Mouse (Mus musculus) gastrocnemius, postnatal 4 days (tissue): ENCODE data around the gene Poc1a. TPM values are rescaled to one million over a fixed set of nuclear protein-coding genes. Genes with fewer than 3 reads are reported as not detected.

Experiments
- DNase-seq, 2 experiments: peaks; one replicate each; pipeline ENCODE4 v3.0.0; 2021 to 2022; ENCODE audit warnings: low spot score in 2 of 2, mixed read lengths in 2 of 2
- total RNA-seq, 2 experiments: library from RNA; stranded (reverse); gene quantifications; 2 replicates each; pipeline ENCODE4 v1.2.3; 2021

Poc1a gene
- total RNA-seq, 2 experiments from 2014 or later, result 5.4 to 5.8 TPM

GRCm38 (mm10) chr9:106300176-106300803 lies 19.4 kb downstream of the Poc1a start:
- DNase-seq, result no peak

- no peak for DNase-seq
Measured at GRCm38 (mm10) chr9:106300949-106301348, 20.1 kb downstream of the Poc1a start.

GRCm38 (mm10) chr9:106301446-106302080 lies 20.7 kb downstream of the Poc1a start:
- DNase-seq, result no peak

- no peak for DNase-seq
Measured at GRCm38 (mm10) chr9:106302446-106303150, 21.7 kb downstream of the Poc1a start.

- no peak for DNase-seq
Measured at GRCm38 (mm10) chr9:106303460-106303960, 22.6 kb downstream of the Poc1a start.

- DNase-seq, result no peak
Measured at GRCm38 (mm10) chr9:106305228-106305627, 24.4 kb downstream of the Poc1a start.

- DNase-seq, result peak; percentile 60 to 74
Measured at GRCm38 (mm10) chr9:106306662-106307351, 25.9 kb downstream of the Poc1a start.

- DNase-seq, result no peak
Measured at GRCm38 (mm10) chr9:106308151-106308550, 27.3 kb downstream of the Poc1a start.

GRCm38 (mm10) chr9:106308555-106308954 lies 27.7 kb downstream of the Poc1a start:
- no peak for DNase-seq

GRCm38 (mm10) chr9:106308983-106309382 lies 28.1 kb downstream of the Poc1a start:
- no peak for DNase-seq

GRCm38 (mm10) chr9:106309859-106310258 lies 29.0 kb downstream of the Poc1a start:
- no peak for DNase-seq

- DNase-seq, result no peak
Measured at GRCm38 (mm10) chr9:106311625-106312191, 30.8 kb downstream of the Poc1a start.

GRCm38 (mm10) chr9:106312950-106313360 lies 32.1 kb downstream of the Poc1a start:
- no peak for DNase-seq

- DNase-seq, result no peak
Measured at GRCm38 (mm10) chr9:106314196-106314595, 33.3 kb downstream of the Poc1a start.

- DNase-seq, result no peak
Measured at GRCm38 (mm10) chr9:106318074-106318473, 37.2 kb downstream of the Poc1a start.

GRCm38 (mm10) chr9:106319095-106319494 lies 38.2 kb downstream of the Poc1a start:
- DNase-seq, result no peak

GRCm38 (mm10) chr9:106322497-106322896 lies 41.6 kb downstream of the Poc1a start:
- no peak for DNase-seq

GRCm38 (mm10) chr9:106326241-106326640 lies 45.4 kb downstream of the Poc1a start:
- no peak for DNase-seq

GRCm38 (mm10) chr9:106327125-106327809 lies 46.4 kb downstream of the Poc1a start:
- no peak for DNase-seq

- no peak for DNase-seq
Measured at GRCm38 (mm10) chr9:106328068-106328610, 47.3 kb downstream of the Poc1a start.
